Mouse (Mus musculus) splenic B cell, adult 2 months (primary cell): ENCODE measurements around the gene Gnaq.
A peak's percentile ranks its signal among the peaks of the same experiment; 100 is the strongest.

Experiments used
- DNase-seq: peaks from one replicate; pipeline ENCODE4 v3.0.0-alpha.2; 2011; ENCODE audit warnings: low read depth, low spot score
- H3K27me3 ChIP-seq: 2 replicates; pipeline ENCODE4 v1.6.1; 2012; ENCODE audit warnings: mild to moderate bottlenecking, low read length, moderate library complexity, mixed read lengths; ENCODE audit not compliant: control insufficient read depth, poor library complexity, insufficient read depth, severe bottlenecking
- H3K36me3 ChIP-seq: 2 replicates; pipeline ENCODE4 v1.6.1; 2012; ENCODE audit warnings: mild to moderate bottlenecking, low read length, moderate library complexity, mixed read lengths; ENCODE audit not compliant: control insufficient read depth, poor library complexity, insufficient read depth, severe bottlenecking

The Gnaq gene

GRCm38 (mm10) chr19:16201356-16201755 lies 68.7 kb downstream of the Gnaq start:
- Histone ChIP-seq H3K27me3 (no peaks in the 10 kb centered on the region), H3K36me3 (no peaks in the 10 kb centered on the region)
- no peak for DNase-seq

GRCm38 (mm10) chr19:16204776-16205680 lies 72.4 kb downstream of the Gnaq start:
- Histone ChIP-seq H3K27me3 (no peaks in the 10 kb centered on the region), H3K36me3 (no peaks in the 10 kb centered on the region)
- no peak for DNase-seq

GRCm38 (mm10) chr19:16209616-16210015 lies 77.0 kb downstream of the Gnaq start:
- H3K36me3 ChIP-seq, result no peaks in the 10 kb centered on the region
- H3K27me3 ChIP-seq, result no peaks in the 10 kb centered on the region
- no peak for DNase-seq

- no peaks in the 10 kb centered on the region for H3K36me3 ChIP-seq
- no peaks in the 10 kb centered on the region for H3K27me3 ChIP-seq
- no peak for DNase-seq
These were observed 82.3 kb downstream of the Gnaq start for GRCm38 (mm10) chr19:16214946-16215345.

- Histone ChIP-seq H3K36me3 (peaks cover under 1% of the 10 kb centered on the region; the same call in 1 of the 2 replicates), H3K27me3 (no peaks in the 10 kb centered on the region)
- DNase-seq, result no peak
These were observed 82.9 kb downstream of the Gnaq start for GRCm38 (mm10) chr19:16215430-16216016.

GRCm38 (mm10) chr19:16219978-16220377 lies 87.3 kb downstream of the Gnaq start:
- Histone ChIP-seq H3K27me3 (no peaks in the 10 kb centered on the region), H3K36me3 (peaks cover 4% of the 10 kb centered on the region; the same call in 1 of the 2 replicates)
- no peak for DNase-seq

- Histone ChIP-seq H3K27me3 (no peaks in the 10 kb centered on the region), H3K36me3 (peaks cover 4% of the 10 kb centered on the region; the same call in 1 of the 2 replicates)
- DNase-seq, result no peak
These were observed 89.9 kb downstream of the Gnaq start for GRCm38 (mm10) chr19:16222526-16222925.

GRCm38 (mm10) chr19:16223126-16223525 lies 90.5 kb downstream of the Gnaq start:
- DNase-seq, result no peak
- Histone ChIP-seq H3K36me3 (peaks cover 4% of the 10 kb centered on the region; the same call in 1 of the 2 replicates), H3K27me3 (no peaks in the 10 kb centered on the region)

GRCm38 (mm10) chr19:16224831-16225230 lies 92.2 kb downstream of the Gnaq start:
- Histone ChIP-seq H3K27me3 (no peaks in the 10 kb centered on the region), H3K36me3 (peaks cover 4% of the 10 kb centered on the region; the same call in 1 of the 2 replicates)
- DNase-seq, result no peak

- Histone ChIP-seq H3K36me3 (no peaks in the 10 kb centered on the region), H3K27me3 (no peaks in the 10 kb centered on the region)
- DNase-seq, result peak; percentile 32
These were observed 99.0 kb downstream of the Gnaq start for GRCm38 (mm10) chr19:16231584-16231983.

- Histone ChIP-seq H3K27me3 (no peaks in the 10 kb centered on the region), H3K36me3 (no peaks in the 10 kb centered on the region)
- DNase-seq, result no peak
These were observed 103.0 kb downstream of the Gnaq start for GRCm38 (mm10) chr19:16235594-16235993.

GRCm38 (mm10) chr19:16237034-16237433 lies 104.4 kb downstream of the Gnaq start:
- no peaks in the 10 kb centered on the region for H3K27me3 ChIP-seq
- no peak for DNase-seq

GRCm38 (mm10) chr19:16238072-16238471 lies 105.4 kb downstream of the Gnaq start:
- no peaks in the 10 kb centered on the region for H3K27me3 ChIP-seq
- DNase-seq, result no peak
- no peaks in the 10 kb centered on the region for H3K36me3 ChIP-seq

More at GRCm38 (mm10) chr19:16237034-16237433, 104.4 kb downstream of the Gnaq start:
- no peaks in the 10 kb centered on the region for H3K36me3 ChIP-seq

- H3K27me3 ChIP-seq, result no peaks in the 10 kb centered on the region
- DNase-seq, result no peak
These were observed 105.9 kb downstream of the Gnaq start for GRCm38 (mm10) chr19:16238512-16238911.

GRCm38 (mm10) chr19:16242708-16243107 lies 110.1 kb downstream of the Gnaq start:
- DNase-seq, result no peak
- Histone ChIP-seq H3K36me3 (no peaks in the 10 kb centered on the region), H3K27me3 (no peaks in the 10 kb centered on the region)

More at GRCm38 (mm10) chr19:16238512-16238911, 105.9 kb downstream of the Gnaq start:
- H3K36me3 ChIP-seq, result no peaks in the 10 kb centered on the region
